Mouse (Mus musculus): ENCODE results near the gene Haao.
"Not testable (repeated sequence)": the region's sequence is repeated elsewhere in the genome, so short reads cannot be mapped to it uniquely, and the experiment has no call there.

The Haao gene

GRCm38 (mm10) chr17:83862134-83862881 lies 14.5 kb upstream of the Haao start:
- no peak for DNase-seq

GRCm38 (mm10) chr17:83861444-83862133 lies 13.8 kb upstream of the Haao start:
- peak; percentile 99 for DNase-seq

GRCm38 (mm10) chr17:83860968-83861367 lies 13.2 kb upstream of the Haao start:
- DNase-seq: not testable (repeated sequence)

GRCm38 (mm10) chr17:83860224-83860623 lies 12.5 kb upstream of the Haao start:
- DNase-seq: no peak

GRCm38 (mm10) chr17:83859639-83860038 lies 11.9 kb upstream of the Haao start:
- DNase-seq: no peak

- no peak for DNase-seq
These were observed 10.7 kb upstream of the Haao start for GRCm38 (mm10) chr17:83858413-83858812.

GRCm38 (mm10) chr17:83854284-83854918 lies 6.6 kb upstream of the Haao start:
- no peak for DNase-seq

GRCm38 (mm10) chr17:83853831-83854230 lies 6.1 kb upstream of the Haao start:
- DNase-seq: no peak

- DNase-seq: no peak
These were observed 3.1 kb upstream of the Haao start for GRCm38 (mm10) chr17:83850864-83851263.

- DNase-seq: peak; percentile 94
These were observed 2.7 kb upstream of the Haao start for GRCm38 (mm10) chr17:83850458-83850857.

GRCm38 (mm10) chr17:83849717-83850116 lies 2.0 kb upstream of the Haao start:
- DNase-seq: no peak

GRCm38 (mm10) chr17:83849081-83849675 lies 1.4 kb upstream of the Haao start:
- DNase-seq: no peak

GRCm38 (mm10) chr17:83848482-83848881 lies 719 bp upstream of the Haao start:
- DNase-seq: no peak

- DNase-seq: no peak
These were observed 663 bp downstream of the Haao start for GRCm38 (mm10) chr17:83847100-83847499.

GRCm38 (mm10) chr17:83846301-83847021 lies 1.3 kb downstream of the Haao start:
- peak; percentile 85 for DNase-seq

- DNase-seq: no peak
These were observed 2.2 kb downstream of the Haao start for GRCm38 (mm10) chr17:83845538-83845937.

GRCm38 (mm10) chr17:83843780-83844179 lies 4.0 kb downstream of the Haao start:
- DNase-seq: no peak

- DNase-seq: no peak
These were observed 6.8 kb downstream of the Haao start for GRCm38 (mm10) chr17:83841011-83841410.

GRCm38 (mm10) chr17:83839132-83839531 lies 8.6 kb downstream of the Haao start:
- no peak for DNase-seq

- no peak for DNase-seq
These were observed 10.0 kb downstream of the Haao start for GRCm38 (mm10) chr17:83837659-83838190.

GRCm38 (mm10) chr17:83836048-83836447 lies 11.7 kb downstream of the Haao start:
- no peak for DNase-seq

GRCm38 (mm10) chr17:83834120-83834519 lies 13.6 kb downstream of the Haao start:
- DNase-seq: no peak
